Mouse (Mus musculus) heart, embryonic 13.5 days (tissue): ENCODE data around the gene Slc25a51. TPM values are rescaled to one million over a fixed set of nuclear protein-coding genes. Genes with fewer than 3 reads are reported as not detected.
A peak's percentile ranks its signal among the peaks of the same experiment; 100 is the strongest.

Experiments used
- ATAC-seq: fragments of 200-750 bp; cut with Nextera tagmentation; 2 replicates; pipeline ENCODE4 v1.8.0; 2017; ENCODE audit warnings: moderate TSS enrichment; ENCODE audit not compliant: insufficient number of reproducible peaks, low FRiP score, low TSS enrichment; ENCODE audit errors: extremely low read depth
- H3K27ac ChIP-seq: fragments of 300-500 bp; sonication (generic); replicated peaks from 2 replicates; pipeline ENCODE4 v1.5.1; 2015; ENCODE audit warnings: moderate library complexity, mild to moderate bottlenecking, inconsistent platforms
- H3K27me3 ChIP-seq: fragments of 300-500 bp; sonication (generic); replicated peaks from 2 replicates; pipeline ENCODE4 v1.6.1; 2015; ENCODE audit warnings: mild to moderate bottlenecking, inconsistent platforms
- H3K36me3 ChIP-seq: fragments of 300-500 bp; sonication (generic); 2 replicates; pipeline ENCODE4 v1.6.1; 2015; ENCODE audit warnings: mild to moderate bottlenecking, inconsistent platforms
- H3K4me1 ChIP-seq: fragments of 300-500 bp; sonication (generic); 2 replicates; pipeline ENCODE4 v1.6.1; 2015; ENCODE audit warnings: inconsistent platforms
- H3K4me2 ChIP-seq: fragments of 300-500 bp; sonication (generic); 2 replicates; pipeline ENCODE4 v1.6.1; 2015; ENCODE audit warnings: inconsistent platforms, mild to moderate bottlenecking, moderate library complexity
- H3K4me3 ChIP-seq: fragments of 300-500 bp; sonication (generic); 2 replicates; pipeline ENCODE4 v1.5.1; 2015; ENCODE audit warnings: moderate library complexity, mild to moderate bottlenecking, inconsistent platforms
- H3K9ac ChIP-seq: fragments of 300-500 bp; sonication (generic); 2 replicates; pipeline ENCODE4 v1.6.1; 2015; ENCODE audit warnings: inconsistent platforms, mild to moderate bottlenecking, moderate library complexity
- H3K9me3 ChIP-seq: fragments of 300-500 bp; sonication (generic); 2 replicates; pipeline ENCODE4 v1.6.1; 2016; ENCODE audit warnings: inconsistent platforms
- WGBS: fragments of 180-500 bp; shearing (Covaris S2); methylation state at CpG from one replicate; pipeline ENCODE4 v1.1.7; 2015; ENCODE audit warnings: mixed read lengths; 5-methylcytosine and 5-hydroxymethylcytosine counted together
- polyA plus RNA-seq: library from polyadenylated mRNA; unstranded; fragments of >200 nt; fragmentation: Nextera tagmentation; extraction: Ambion mirVana; gene quantifications from 2 replicates; pipeline ENCODE4 v1.2.1, GENCODE M21; 2015

Slc25a51 gene
- 59.0 and 64.6 TPM in 2 replicates for polyA plus RNA-seq

- peak within 1 kb of the TSS; percentile 98 for H3K9ac ChIP-seq
- under 1% methylated on average over 59 of the region's 67 CpGs for WGBS
- H3K36me3 ChIP-seq, result peaks cover 11% of the 10 kb centered on the region
Measured at GRCm38 (mm10) chr4:45408427-45409132, at the start of gene Slc25a51. TSS of gene Slc25a51 (minus strand) at chr4:45408766.

DNA sequence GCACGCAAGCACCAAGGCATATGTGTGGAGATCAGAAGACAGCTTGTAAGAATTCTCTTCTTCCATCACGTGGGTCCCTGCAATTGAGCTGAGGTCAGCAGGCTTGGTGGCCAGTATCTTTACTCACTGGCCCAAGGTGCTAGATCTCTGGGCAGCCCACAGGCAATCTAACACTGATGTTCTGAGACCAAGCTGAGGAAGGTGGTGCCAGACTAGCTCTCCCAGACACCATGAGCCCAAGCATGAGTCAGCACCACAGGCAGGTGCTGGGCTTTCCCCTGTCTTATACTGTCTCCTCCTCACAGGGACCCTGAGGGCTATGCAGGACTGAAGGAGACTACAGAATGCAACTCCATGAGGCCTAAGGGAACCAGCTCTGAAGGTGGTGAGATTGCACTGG, 49.0 kb upstream of the Slc25a51 start:
- Histone ChIP-seq H3K9me3 (no peaks in the 10 kb centered on the region), H3K27ac (no peak overlapping the region), H3K4me1 (peaks cover 94% of the 10 kb centered on the region), H3K36me3 (peaks cover 36% of the 10 kb centered on the region), H3K4me2 (no peak overlapping the region), H3K9ac (no peak overlapping the region), H3K4me3 (no peak overlapping the region), H3K27me3 (peaks cover 5% of the 10 kb centered on the region; the same call in 1 of the 2 replicates)
- WGBS, result 82% methylated on average over 2 of the region's 2 CpGs
- no peak for ATAC-seq

More at GRCm38 (mm10) chr4:45408427-45409132, at the start of gene Slc25a51:
- ATAC-seq, result peak; percentile 95
- Histone ChIP-seq H3K4me1 (peaks cover 41% of the 10 kb centered on the region), H3K27me3 (no peaks in the 10 kb centered on the region), H3K4me3 (peak within 1 kb of the TSS; percentile 99), H3K9me3 (no peaks in the 10 kb centered on the region), H3K27ac (peak within 1 kb of the TSS; percentile 93), H3K4me2 (peak within 1 kb of the TSS; percentile 94)

DNA sequence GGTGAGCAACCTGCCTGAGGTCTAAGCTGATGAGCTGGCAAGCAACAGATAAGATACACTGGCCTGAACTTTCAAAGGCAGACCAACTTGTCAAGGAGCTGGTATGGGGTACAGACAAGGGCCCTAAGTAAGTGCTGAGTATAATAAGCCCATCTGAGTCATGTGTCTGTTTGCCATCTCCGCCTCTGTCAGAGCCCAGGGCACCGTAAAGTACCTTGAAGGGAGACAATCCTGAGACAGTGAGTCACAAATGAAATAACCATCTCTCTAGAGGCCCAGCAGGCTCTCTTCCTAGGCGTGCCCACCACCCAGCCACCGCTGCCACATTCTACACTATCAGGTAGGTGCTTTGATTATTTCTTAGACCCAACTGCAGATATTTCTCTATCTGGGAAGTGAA, 46.4 kb upstream of the Slc25a51 start:
- peaks cover 5% of the 10 kb centered on the region for H3K27me3 ChIP-seq
- no peak for ATAC-seq
- H3K27ac ChIP-seq, result no peak overlapping the region
- peaks cover 36% of the 10 kb centered on the region for H3K36me3 ChIP-seq
- no peaks in the 10 kb centered on the region for H3K9me3 ChIP-seq
- H3K4me3 ChIP-seq, result no peak overlapping the region
- no peak overlapping the region for H3K4me2 ChIP-seq
- H3K9ac ChIP-seq, result 0 out of 2 replicates have a peak overlapping the region, but pooled peaks have one; percentile 21
- H3K4me1 ChIP-seq, result peaks cover 89% of the 10 kb centered on the region
- 73% methylated on average over 4 of the region's 4 CpGs for WGBS

DNA sequence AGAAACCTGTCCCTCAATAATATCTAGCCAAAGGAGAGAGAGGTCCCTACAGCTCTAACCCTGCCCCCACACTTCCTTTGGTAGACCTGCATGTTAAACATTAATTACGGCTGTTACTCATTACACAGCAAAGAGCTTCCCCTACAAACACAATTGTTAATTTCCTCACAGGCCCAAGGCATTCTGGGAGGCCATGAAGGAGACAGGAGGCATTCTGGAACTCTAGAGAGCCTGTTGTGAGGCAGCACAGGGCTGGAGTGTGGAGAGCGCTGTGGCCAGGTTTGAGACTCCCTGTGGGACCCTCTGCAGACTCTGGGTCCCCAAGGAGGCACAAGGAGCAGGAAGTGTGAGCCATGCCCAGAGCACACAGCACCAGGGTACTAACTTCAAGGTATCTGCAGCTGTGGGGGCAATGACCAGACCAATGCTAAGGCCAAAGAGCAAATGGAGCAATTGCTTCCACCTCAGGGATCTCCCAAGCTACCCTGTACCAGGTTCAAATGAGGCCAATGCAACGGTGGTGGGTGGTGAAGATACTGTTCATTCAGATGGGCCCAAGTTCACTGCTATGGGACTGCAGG, 44.8 kb upstream of the Slc25a51 start:
- no peak overlapping the region for H3K27ac ChIP-seq

DNA sequence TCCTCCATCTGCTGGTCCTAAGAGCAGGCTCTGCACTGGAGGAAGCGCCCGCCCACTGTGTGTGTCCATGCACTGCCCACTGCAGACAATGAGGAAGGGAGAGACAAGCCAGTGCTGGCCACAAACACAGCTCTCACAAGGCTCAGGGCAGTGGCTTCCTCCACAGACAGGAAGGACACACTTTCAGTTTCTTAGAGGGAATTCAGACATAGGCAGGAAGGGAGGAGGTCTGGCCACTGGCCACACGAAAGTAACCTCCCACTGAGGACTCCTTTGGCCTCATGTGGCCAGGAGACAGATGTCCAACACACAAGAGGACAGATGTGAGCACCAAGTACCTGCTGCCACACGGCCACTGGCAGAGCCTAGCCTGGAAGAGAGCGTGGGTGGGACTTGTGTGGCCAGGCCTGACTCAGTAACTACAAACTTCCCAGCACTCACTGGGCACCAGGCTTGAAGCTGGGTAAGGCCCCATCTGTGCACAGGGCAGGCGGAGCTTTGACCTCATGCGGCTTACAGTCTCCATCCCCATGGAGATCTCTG, 44.1 kb upstream of the Slc25a51 start:
- Histone ChIP-seq H3K27me3 (peaks cover 4% of the 10 kb centered on the region), H3K4me2 (no peak overlapping the region), H3K36me3 (peaks cover 29% of the 10 kb centered on the region), H3K9ac (peak overlapping the region; percentile 54), H3K4me3 (no peak overlapping the region), H3K4me1 (peaks cover 77% of the 10 kb centered on the region), H3K9me3 (no peaks in the 10 kb centered on the region), H3K27ac (peak overlapping the region; percentile 16; the same call in 1 of the 2 replicates)
- 74% methylated on average over 7 of the region's 7 CpGs for WGBS
- ATAC-seq, result no peak; the same call in 1 of the 2 replicates

More for the DNA sequence above, 44.8 kb upstream of the Slc25a51 start:
- Histone ChIP-seq H3K4me3 (no peak overlapping the region), H3K9ac (0 out of 2 replicates have a peak overlapping the region, but pooled peaks have one; percentile 12), H3K27me3 (peaks cover 5% of the 10 kb centered on the region), H3K36me3 (peaks cover 36% of the 10 kb centered on the region), H3K4me1 (peaks cover 77% of the 10 kb centered on the region), H3K9me3 (no peaks in the 10 kb centered on the region), H3K4me2 (no peak overlapping the region)
- 77% methylated on average over 3 of the region's 3 CpGs for WGBS
- ATAC-seq, result no peak

DNA sequence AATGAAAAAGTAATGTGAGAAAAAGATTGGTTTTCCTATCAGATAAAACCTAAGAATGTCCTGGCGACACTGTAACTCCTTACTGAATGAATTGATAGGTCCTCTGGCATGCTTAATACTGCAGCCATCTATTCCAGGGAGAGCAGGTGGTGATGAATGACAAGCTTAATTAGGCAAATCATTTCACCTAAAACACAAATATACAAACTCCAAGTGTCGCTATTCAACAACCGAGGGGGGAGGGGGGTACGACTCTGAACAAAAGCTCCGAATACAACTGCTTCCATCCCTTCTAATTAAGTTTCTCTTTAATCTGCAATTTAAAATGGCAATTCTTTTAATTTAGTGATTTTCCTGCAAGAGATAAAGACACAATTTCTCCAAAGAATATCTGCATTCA, 40.4 kb upstream of the Slc25a51 start:
- Histone ChIP-seq H3K9me3 (no peaks in the 10 kb centered on the region), H3K4me1 (peaks cover 82% of the 10 kb centered on the region), H3K4me3 (no peak overlapping the region), H3K27me3 (peaks cover 4% of the 10 kb centered on the region; the same call in 1 of the 2 replicates), H3K9ac (no peak overlapping the region), H3K27ac (no peak overlapping the region), H3K36me3 (peaks cover 23% of the 10 kb centered on the region), H3K4me2 (no peak overlapping the region)
- 82% methylated on average over 5 of the region's 5 CpGs for WGBS
- no peak for ATAC-seq

DNA sequence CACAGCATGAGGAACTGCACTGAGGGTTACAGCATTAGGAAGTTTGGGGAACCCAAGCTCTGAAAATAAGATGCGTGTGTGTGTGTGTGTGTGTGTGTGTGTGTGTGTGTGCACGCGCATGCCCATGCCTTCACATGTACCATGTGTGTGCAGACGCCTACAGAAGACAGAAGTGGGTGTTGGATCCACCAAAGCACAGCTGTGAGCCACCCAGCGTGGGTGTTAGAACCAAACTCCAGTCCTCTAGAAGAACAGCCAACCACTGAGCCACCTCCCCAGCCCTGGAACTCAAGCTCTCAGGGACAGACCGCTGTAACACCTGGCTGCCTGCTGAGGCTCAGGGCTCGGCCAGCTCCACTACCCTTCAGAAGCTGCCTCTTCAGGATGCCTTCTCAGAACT, 39.9 kb upstream of the Slc25a51 start:
- Histone ChIP-seq H3K27ac (no peak overlapping the region), H3K9ac (no peak overlapping the region), H3K36me3 (peaks cover 23% of the 10 kb centered on the region), H3K9me3 (no peaks in the 10 kb centered on the region), H3K4me2 (no peak overlapping the region), H3K4me1 (peaks cover 82% of the 10 kb centered on the region), H3K27me3 (peaks cover 4% of the 10 kb centered on the region; the same call in 1 of the 2 replicates), H3K4me3 (no peak overlapping the region)
- ATAC-seq, result no peak
- WGBS, result 86% methylated on average over 7 of the region's 7 CpGs

DNA sequence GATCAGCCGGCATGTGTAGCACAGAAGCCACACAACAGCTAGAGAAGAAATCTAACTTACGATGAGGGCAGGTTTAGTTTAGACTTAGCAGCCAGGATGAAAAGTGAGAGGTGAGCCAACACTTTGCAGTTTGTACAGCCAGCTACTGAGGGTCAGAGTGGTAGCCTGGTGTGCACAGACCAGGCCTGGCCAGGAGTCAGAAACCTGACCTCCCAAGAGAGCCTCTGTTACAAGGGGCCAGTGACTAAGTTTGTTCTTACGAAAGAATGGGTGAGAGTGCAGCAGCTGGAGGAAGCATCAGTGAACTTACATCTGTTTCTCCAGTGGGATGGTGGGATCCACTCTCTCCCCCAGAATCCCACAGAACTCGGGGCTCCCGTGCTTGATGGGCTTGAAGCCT, 38.6 kb upstream of the Slc25a51 start:
- WGBS, result 88% methylated on average over 5 of the region's 5 CpGs
- H3K27me3 ChIP-seq, result peaks cover 4% of the 10 kb centered on the region; the same call in 1 of the 2 replicates
- H3K27ac ChIP-seq, result peak overlapping the region; percentile 6; the same call in 1 of the 2 replicates
- H3K9me3 ChIP-seq, result no peaks in the 10 kb centered on the region
- no peak overlapping the region for H3K4me2 ChIP-seq
- H3K9ac ChIP-seq, result peak overlapping the region; percentile 72; the same call in 1 of the 2 replicates
- no peak for ATAC-seq
- H3K4me1 ChIP-seq, result peaks cover 82% of the 10 kb centered on the region
- H3K4me3 ChIP-seq, result no peak overlapping the region
- peaks cover 33% of the 10 kb centered on the region for H3K36me3 ChIP-seq

- H3K27me3 ChIP-seq, result peaks cover 13% of the 10 kb centered on the region
- H3K9me3 ChIP-seq, result no peaks in the 10 kb centered on the region
- H3K27ac ChIP-seq, result peak overlapping the region; percentile 93
- peaks cover 86% of the 10 kb centered on the region for H3K4me1 ChIP-seq
- 38% methylated on average over 3 of the region's 3 CpGs for WGBS
- no peak overlapping the region for H3K4me3 ChIP-seq
- H3K9ac ChIP-seq, result peak overlapping the region; percentile 72
- no peak for ATAC-seq
- peak overlapping the region; percentile 16 for H3K4me2 ChIP-seq
- peaks cover 39% of the 10 kb centered on the region for H3K36me3 ChIP-seq
Measured at GRCm38 (mm10) chr4:45445235-45445634, 36.7 kb upstream of the Slc25a51 start.

GRCm38 (mm10) chr4:45444813-45445212, 36.2 kb upstream of the Slc25a51 start:
- Histone ChIP-seq H3K4me3 (no peak overlapping the region), H3K4me1 (peaks cover 89% of the 10 kb centered on the region), H3K9me3 (no peaks in the 10 kb centered on the region), H3K36me3 (peaks cover 43% of the 10 kb centered on the region), H3K27me3 (peaks cover 17% of the 10 kb centered on the region), H3K9ac (peak overlapping the region; percentile 57), H3K4me2 (peak overlapping the region; percentile 27), H3K27ac (peak overlapping the region; percentile 93)
- WGBS, result 25% methylated on average over 4 of the region's 4 CpGs
- peak; percentile 48 for ATAC-seq

DNA sequence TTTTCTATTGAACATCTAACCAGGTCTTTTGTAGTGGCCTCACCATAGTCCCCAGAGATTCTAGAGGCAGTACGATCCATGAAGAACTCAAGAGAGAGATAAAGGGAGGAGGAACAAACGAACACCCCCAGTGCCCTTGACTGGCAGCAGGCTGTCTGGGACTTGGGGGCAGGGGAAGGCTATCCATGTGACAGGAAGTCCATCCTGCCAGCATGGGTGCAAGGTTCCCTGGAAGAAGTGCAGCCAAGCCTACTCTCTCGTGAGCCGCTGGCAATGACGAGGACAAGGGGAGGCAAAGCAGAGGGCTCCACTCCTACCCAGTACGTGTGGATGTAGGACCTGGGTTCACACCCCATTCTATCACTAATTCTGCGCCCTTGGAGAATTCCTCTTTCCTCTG, 35.1 kb upstream of the Slc25a51 start:
- Histone ChIP-seq H3K36me3 (peaks cover 45% of the 10 kb centered on the region), H3K4me3 (no peak overlapping the region), H3K27ac (peak overlapping the region; percentile 93; the same call in 1 of the 2 replicates), H3K27me3 (peaks cover 17% of the 10 kb centered on the region), H3K9ac (peak overlapping the region; percentile 1; the same call in 1 of the 2 replicates), H3K4me2 (no peak overlapping the region), H3K4me1 (peaks cover 97% of the 10 kb centered on the region), H3K9me3 (no peaks in the 10 kb centered on the region)
- ATAC-seq, result no peak
- WGBS, result 55% methylated on average over 7 of the region's 7 CpGs
